Mouse (Mus musculus): ENCODE results near the gene Mlycd.

Mlycd gene

GRCm38 (mm10) chr8:119404648-119405047 lies 10.0 kb downstream of the Mlycd start:
- no peak for DNase-seq

GRCm38 (mm10) chr8:119408311-119408710 lies 13.6 kb downstream of the Mlycd start:
- no peak for DNase-seq

GRCm38 (mm10) chr8:119412037-119412734 lies 17.5 kb downstream of the Mlycd start:
- no peak for DNase-seq

- peak; percentile 79 for DNase-seq
Observed at GRCm38 (mm10) chr8:119412735-119413498, 18.2 kb downstream of the Mlycd start.

- DNase-seq: no peak
Observed at GRCm38 (mm10) chr8:119413605-119414004, 18.9 kb downstream of the Mlycd start.

GRCm38 (mm10) chr8:119420318-119420717 lies 25.6 kb downstream of the Mlycd start:
- no peak for DNase-seq

- no peak for DNase-seq
Observed at GRCm38 (mm10) chr8:119421603-119422122, 27.0 kb downstream of the Mlycd start.

GRCm38 (mm10) chr8:119422123-119422711 lies 27.5 kb downstream of the Mlycd start:
- DNase-seq: no peak

- DNase-seq: no peak
Observed at GRCm38 (mm10) chr8:119423631-119424141, 29.0 kb downstream of the Mlycd start.

GRCm38 (mm10) chr8:119424199-119424733 lies 29.6 kb downstream of the Mlycd start:
- no peak for DNase-seq

GRCm38 (mm10) chr8:119424740-119425139 lies 30.1 kb downstream of the Mlycd start:
- no peak for DNase-seq

- DNase-seq: no peak
Observed at GRCm38 (mm10) chr8:119425533-119425932, 30.9 kb downstream of the Mlycd start.

- DNase-seq: no peak
Observed at GRCm38 (mm10) chr8:119426069-119426735, 31.5 kb downstream of the Mlycd start.

GRCm38 (mm10) chr8:119427634-119428349 lies 33.1 kb downstream of the Mlycd start:
- no peak for DNase-seq

GRCm38 (mm10) chr8:119428350-119428740 lies 33.7 kb downstream of the Mlycd start:
- no peak for DNase-seq

- DNase-seq: no peak
Observed at GRCm38 (mm10) chr8:119428766-119429327, 34.2 kb downstream of the Mlycd start.

- DNase-seq: no peak
Observed at GRCm38 (mm10) chr8:119429552-119429951, 34.9 kb downstream of the Mlycd start.

- no peak for DNase-seq
Observed at GRCm38 (mm10) chr8:119430250-119430649, 35.6 kb downstream of the Mlycd start.

GRCm38 (mm10) chr8:119430690-119431089 lies 36.0 kb downstream of the Mlycd start:
- DNase-seq: no peak

- no peak for DNase-seq
Observed at GRCm38 (mm10) chr8:119432372-119432771, 37.7 kb downstream of the Mlycd start.

- DNase-seq: no peak
Observed at GRCm38 (mm10) chr8:119433582-119434174, 39.0 kb downstream of the Mlycd start, which contains the start of gene Osgin1. Gene Osgin1 (plus strand): TSS chr8:119434124.

Measured in right cerebral cortex, postnatal 14 days (tissue).